Mouse (Mus musculus) E14TG2a.4 (cell line): ENCODE results near the gene Hoxd9.

Source experiments
- H3K27me3 ChIP-seq: 2 replicates; pipeline ENCODE4 v1.6.1; 2014; ENCODE audit warnings: low read length, control low read depth; ENCODE audit not compliant: insufficient read depth
- H3K36me3 ChIP-seq: 2 replicates; pipeline ENCODE4 v1.6.1; 2014; ENCODE audit warnings: low read length, control low read depth; ENCODE audit not compliant: insufficient read depth
- H3K4me1 ChIP-seq: replicated peaks from 2 replicates; pipeline ENCODE4 v1.6.1; 2014; ENCODE audit warnings: low read depth, low read length, control low read depth
- H3K4me3 ChIP-seq: replicated peaks from 2 replicates; pipeline ENCODE4 v1.5.1; 2014; ENCODE audit warnings: mild to moderate bottlenecking, low read length
- H3K9me3 ChIP-seq: 2 replicates; pipeline ENCODE4 v1.6.1; 2014; ENCODE audit warnings: low read length, control low read depth
- CTCF ChIP-seq: conservative IDR thresholded peaks from 2 replicates; pipeline ENCODE4 v1.5.1; 2014; ENCODE audit warnings: low read length
- NANOG ChIP-seq: IDR thresholded peaks from 2 replicates; pipeline ENCODE4 v1.6.1; 2014; ENCODE audit warnings: borderline replicate concordance, low read length, mixed read lengths
- POU5F1 ChIP-seq: IDR thresholded peaks from 2 replicates; pipeline ENCODE4 v1.6.1; 2014; ENCODE audit warnings: low read length, borderline replicate concordance

The Hoxd9 gene

DNA sequence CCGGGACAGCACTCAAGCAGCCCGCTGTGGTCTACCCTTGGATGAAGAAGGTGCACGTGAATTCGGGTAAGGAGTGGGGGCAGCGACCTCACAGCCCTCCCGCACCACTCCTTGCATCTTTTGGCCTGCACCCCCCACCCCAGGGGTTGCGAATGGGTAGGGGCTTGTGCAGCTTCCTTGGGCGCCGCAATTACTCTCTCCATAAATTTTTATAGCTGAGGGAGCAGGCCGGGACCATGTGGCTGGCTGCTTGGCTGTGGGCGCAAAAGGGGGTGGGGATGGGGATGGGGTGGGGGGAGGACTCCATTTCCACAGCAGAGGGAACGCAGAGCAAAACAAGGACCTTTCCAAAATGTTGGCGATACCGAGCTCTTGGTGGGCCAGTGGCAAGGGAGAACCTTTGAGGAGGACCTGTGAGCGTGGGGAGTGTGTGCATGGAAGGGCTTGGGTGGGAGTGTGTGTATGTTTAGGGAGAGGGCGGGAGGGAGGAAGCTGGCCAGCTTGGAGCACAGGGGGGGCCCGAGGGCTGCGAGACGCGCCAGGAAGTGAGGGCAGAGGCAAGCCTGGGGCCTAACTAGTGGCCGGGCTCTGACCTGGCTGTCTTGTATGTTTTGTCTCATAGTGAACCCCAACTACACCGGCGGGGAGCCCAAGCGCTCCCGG, 30.2 kb downstream of the Hoxd9 start:
- TF ChIP-seq POU5F1 (no peak), NANOG (no peak), CTCF (no peak)
- Histone ChIP-seq H3K27me3 (peaks cover 96% of the 10 kb centered on the region), H3K9me3 (0 out of 2 replicates have a peak, but pooled peaks cover 2% of the 10 kb centered on the region), H3K4me3 (peak overlapping the region; percentile 76), H3K36me3 (no peaks in the 10 kb centered on the region), H3K4me1 (peaks cover 40% of the 10 kb centered on the region)

DNA sequence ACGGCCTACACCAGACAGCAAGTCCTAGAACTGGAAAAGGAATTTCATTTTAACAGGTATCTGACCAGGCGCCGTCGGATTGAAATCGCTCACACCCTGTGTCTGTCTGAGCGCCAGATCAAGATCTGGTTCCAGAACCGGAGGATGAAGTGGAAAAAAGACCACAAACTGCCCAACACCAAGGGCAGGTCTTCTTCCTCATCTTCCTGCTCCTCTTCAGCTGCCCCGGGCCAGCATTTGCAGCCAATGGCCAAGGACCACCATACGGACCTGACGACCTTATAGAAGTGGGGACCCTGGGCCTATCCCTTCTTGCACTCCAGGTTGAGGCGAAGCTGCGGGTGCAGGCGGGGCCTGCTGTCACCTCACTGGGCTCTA, 30.8 kb downstream of the Hoxd9 start:
- TF ChIP-seq CTCF (no peak), POU5F1 (no peak), NANOG (no peak)
- Histone ChIP-seq H3K36me3 (no peaks in the 10 kb centered on the region), H3K27me3 (peaks cover 96% of the 10 kb centered on the region), H3K9me3 (0 out of 2 replicates have a peak, but pooled peaks cover 2% of the 10 kb centered on the region), H3K4me1 (peaks cover 34% of the 10 kb centered on the region), H3K4me3 (0 out of 2 replicates have a peak overlapping the region, but pooled peaks have one; percentile 29)

DNA sequence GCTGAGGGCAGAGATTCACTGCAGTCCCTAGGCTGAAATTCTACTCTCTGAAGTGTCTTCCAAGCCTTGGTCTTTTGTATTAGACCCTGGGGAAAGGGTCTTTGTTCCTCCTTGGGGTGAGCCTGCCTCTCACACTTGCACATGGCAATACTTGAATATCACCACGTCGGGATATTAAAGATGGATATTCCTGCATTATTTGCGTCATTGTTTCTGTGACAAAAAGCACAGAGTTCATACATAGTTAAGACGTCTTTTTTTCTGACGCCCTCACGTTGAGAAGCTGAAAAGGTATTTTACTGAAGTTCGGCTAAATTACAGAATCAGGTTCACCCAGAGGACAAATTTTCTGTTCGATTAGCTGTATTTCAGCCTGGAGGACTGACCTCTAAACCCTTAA, 32.8 kb downstream of the Hoxd9 start:
- TF ChIP-seq NANOG (no peak), POU5F1 (no peak), CTCF (no peak)

DNA sequence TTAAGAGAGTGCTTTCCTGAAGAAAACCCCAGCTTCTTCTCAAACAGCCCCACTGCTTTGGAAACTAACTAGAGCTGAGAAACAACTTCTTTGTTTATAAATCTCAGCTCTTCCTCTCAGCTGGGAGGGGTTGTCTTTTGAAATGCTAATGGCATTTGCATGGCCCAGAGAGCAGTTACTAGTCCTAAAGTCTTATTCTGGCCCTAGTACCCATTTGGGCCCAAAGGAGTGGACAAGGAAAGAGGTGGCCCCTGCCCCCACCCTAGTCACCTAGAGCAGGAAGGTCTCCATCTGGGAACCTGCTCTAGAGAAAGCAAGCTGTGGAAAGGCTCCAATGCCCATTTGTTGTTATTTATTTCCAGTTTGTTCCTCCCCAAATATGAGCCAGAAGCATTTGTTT, 33.5 kb downstream of the Hoxd9 start:
- Histone ChIP-seq H3K9me3 (no peaks in the 10 kb centered on the region), H3K36me3 (no peaks in the 10 kb centered on the region), H3K4me3 (no peak overlapping the region), H3K27me3 (peaks cover 96% of the 10 kb centered on the region), H3K4me1 (peaks cover 40% of the 10 kb centered on the region)
- TF ChIP-seq NANOG (no peak), POU5F1 (no peak), CTCF (no peak)

More for the DNA sequence above, 32.8 kb downstream of the Hoxd9 start:
- Histone ChIP-seq H3K27me3 (peaks cover 96% of the 10 kb centered on the region), H3K4me3 (no peak overlapping the region), H3K36me3 (no peaks in the 10 kb centered on the region), H3K9me3 (no peaks in the 10 kb centered on the region), H3K4me1 (peaks cover 35% of the 10 kb centered on the region)

DNA sequence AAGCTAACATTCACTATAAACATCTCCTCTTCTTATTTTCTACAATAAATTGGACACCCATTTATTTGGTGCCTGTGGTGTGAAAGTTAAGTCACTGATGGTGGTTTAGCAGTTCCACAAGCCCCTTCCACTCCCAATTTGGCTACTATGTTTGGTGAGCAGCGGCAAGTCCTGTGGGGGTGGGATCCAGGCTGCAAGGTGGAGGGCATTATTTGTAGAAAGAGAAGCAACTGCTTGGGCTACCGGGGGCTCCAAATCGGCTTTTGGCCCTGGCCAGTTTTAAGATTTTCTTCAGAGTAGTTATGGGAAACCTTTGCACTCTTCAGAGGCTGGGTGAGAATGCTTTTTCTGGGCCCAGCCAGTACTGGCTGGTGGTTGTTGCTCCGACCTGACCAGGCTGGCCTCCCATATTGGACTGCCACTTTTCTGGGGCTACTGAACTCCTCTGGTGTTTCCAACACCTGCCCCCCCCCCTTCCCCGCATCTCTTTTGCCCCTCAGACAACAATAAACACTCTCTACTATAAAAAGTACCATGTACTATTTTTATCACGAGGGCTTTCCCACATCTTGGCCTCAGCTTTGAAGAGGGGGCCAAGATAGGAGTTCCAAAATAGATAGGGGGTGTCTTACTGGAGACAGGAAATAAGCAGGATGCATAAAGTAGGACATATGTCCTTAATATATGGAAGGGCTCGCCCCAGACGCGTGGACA, 34.4 kb downstream of the Hoxd9 start:
- Histone ChIP-seq H3K4me1 (peaks cover 40% of the 10 kb centered on the region), H3K27me3 (peaks cover 96% of the 10 kb centered on the region), H3K4me3 (no peak overlapping the region), H3K36me3 (no peaks in the 10 kb centered on the region), H3K9me3 (no peaks in the 10 kb centered on the region)
- TF ChIP-seq POU5F1 (no peak), NANOG (no peak), CTCF (no peak)

DNA sequence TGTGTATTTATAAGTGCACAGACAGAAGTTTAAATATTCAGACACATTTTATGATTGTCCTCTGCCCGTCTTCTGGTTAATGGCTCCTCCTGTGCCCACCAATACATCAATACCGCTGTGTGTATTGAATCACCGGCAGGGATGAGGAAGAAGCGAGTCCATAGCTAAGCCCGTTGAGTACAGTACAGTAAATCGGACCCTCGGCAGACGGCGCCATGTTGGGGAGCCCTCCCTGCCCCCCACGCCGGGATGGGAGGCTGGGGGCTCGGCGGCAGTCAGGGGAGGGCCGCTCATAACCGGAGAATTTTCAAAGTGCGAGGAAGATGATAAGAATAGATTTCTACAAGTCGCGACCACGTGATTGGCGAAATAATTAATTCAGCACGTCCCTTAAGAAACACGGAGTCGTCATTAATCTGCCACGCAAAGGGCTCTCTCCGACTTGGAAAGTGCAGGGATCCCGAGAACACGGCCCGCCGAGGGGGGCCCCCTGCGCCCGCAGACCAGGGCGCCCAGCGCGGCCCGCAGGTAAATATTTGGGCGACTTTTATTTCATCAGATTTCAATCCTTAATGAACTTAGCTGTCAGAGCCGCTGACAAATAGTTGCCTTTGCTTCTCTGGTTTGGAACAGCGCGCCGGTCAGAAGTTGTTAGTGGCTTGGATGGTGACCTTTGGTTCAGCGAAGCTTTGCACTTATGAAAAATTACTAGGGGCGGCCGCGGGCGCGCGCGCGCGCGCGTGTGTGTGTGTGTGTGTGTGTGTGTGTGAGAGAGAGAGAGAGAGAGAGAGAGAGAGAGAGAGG, 35.2 kb downstream of the Hoxd9 start:
- H3K27me3 ChIP-seq, result peaks cover 96% of the 10 kb centered on the region
- no peaks in the 10 kb centered on the region for H3K36me3 ChIP-seq
- peak overlapping the region; percentile 37; the same call in 1 of the 2 replicates for H3K4me3 ChIP-seq
- H3K9me3 ChIP-seq, result no peaks in the 10 kb centered on the region
- peaks cover 40% of the 10 kb centered on the region for H3K4me1 ChIP-seq
- no peak for TF ChIP-seq NANOG

DNA sequence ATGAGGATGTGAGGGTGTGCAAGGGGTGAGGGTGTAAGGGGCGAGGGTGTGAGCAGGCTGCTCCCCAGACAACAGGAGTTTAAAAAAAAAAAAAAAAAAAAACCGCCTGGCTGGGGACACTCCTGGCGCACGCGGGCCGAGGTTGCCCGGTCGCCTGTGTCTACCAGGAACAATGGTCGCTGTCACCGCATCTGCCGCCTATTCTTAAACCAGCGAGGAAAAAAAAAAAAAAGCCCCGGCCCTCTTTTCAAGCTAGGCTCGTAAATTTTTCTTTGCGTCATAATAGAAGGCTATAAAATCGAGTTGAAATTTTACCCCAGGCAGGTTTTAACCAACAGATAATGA, 35.8 kb downstream of the Hoxd9 start:
- Histone ChIP-seq H3K27me3 (peaks cover 96% of the 10 kb centered on the region), H3K4me3 (0 out of 2 replicates have a peak overlapping the region, but pooled peaks have one; percentile 37), H3K9me3 (no peaks in the 10 kb centered on the region), H3K36me3 (no peaks in the 10 kb centered on the region), H3K4me1 (peaks cover 35% of the 10 kb centered on the region)
- no peak for TF ChIP-seq NANOG
- no peak for TF ChIP-seq CTCF
- no peak for TF ChIP-seq POU5F1

DNA sequence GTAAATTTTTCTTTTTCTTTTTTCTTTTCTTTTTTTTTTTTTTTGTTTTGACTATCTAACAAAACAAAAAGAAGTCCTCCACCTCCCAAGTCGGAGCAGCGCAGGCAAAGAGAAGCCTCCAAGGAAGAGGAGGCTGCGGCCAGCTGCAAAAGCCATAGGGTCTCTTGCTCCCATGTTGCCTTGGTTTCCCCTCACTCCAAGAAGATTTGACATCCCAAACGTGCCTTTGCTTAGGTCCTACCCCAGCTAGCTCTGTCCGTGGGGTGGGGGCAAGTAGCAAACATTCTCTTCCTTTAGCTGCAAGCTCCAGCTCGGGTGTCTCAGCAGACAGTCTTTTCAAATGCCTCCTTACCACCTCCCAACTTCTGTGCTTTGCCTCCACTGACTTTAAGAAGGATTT, 36.2 kb downstream of the Hoxd9 start:
- peaks cover 35% of the 10 kb centered on the region for H3K4me1 ChIP-seq
- no peak overlapping the region for H3K4me3 ChIP-seq
- H3K27me3 ChIP-seq, result peaks cover 97% of the 10 kb centered on the region

DNA sequence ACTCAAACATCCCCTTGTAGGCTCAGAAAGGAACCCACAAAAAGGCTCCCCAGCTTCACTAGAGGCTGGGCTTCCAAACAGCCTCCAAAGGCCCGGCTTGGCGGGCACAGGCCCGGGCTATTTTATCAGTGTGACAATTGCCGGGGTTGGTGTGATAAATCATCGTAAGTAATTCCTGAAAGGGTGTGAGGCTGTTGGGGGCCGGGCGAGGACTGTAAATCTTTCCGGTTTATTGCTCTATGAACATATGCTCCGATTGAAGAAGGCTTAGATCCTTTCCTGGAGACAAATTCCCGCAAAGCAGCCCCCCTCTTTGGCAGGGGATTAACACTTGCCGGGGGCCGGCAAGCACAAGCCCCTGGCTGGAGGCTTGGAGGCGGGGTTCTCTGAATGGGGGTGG, 36.9 kb downstream of the Hoxd9 start:
- peaks cover 3% of the 10 kb centered on the region; the same call in 1 of the 2 replicates for H3K9me3 ChIP-seq
- no peak for TF ChIP-seq POU5F1
- no peak for TF ChIP-seq CTCF
- TF ChIP-seq NANOG, result no peak
- H3K4me3 ChIP-seq, result no peak overlapping the region
- H3K4me1 ChIP-seq, result peaks cover 40% of the 10 kb centered on the region
- no peaks in the 10 kb centered on the region for H3K36me3 ChIP-seq
- H3K27me3 ChIP-seq, result peaks cover 97% of the 10 kb centered on the region

More for the DNA sequence above, 36.2 kb downstream of the Hoxd9 start:
- H3K36me3 ChIP-seq, result no peaks in the 10 kb centered on the region
- TF ChIP-seq POU5F1, result no peak
- no peak for TF ChIP-seq NANOG
- no peak for TF ChIP-seq CTCF
- no peaks in the 10 kb centered on the region for H3K9me3 ChIP-seq
